Mouse (Mus musculus) liver, embryonic 11.5 days (tissue): ENCODE data around the gene Foxn3. TPM values are rescaled to one million over a fixed set of nuclear protein-coding genes. Genes with fewer than 3 reads are reported as not detected.

Experiments
- ATAC-seq: fragments of 200-750 bp; cut with Nextera tagmentation; replicated peaks from 2 replicates; pipeline ENCODE4 v1.8.0; 2017; ENCODE audit warnings: moderate number of reproducible peaks, mild to moderate bottlenecking, moderate TSS enrichment, moderate library complexity; ENCODE audit not compliant: low FRiP score
- DNase-seq: peaks from one replicate; pipeline ENCODE4 v3.0.0-alpha.2; 2017; ENCODE audit warnings: low spot score
- H3K27ac ChIP-seq: fragments of 300-500 bp; sonication (generic); 2 replicates; pipeline ENCODE4 v1.5.1; 2014; ENCODE audit warnings: mild to moderate bottlenecking, low read depth, low read length, control low read depth
- H3K27me3 ChIP-seq: fragments of 300-500 bp; sonication (generic); replicated peaks from 2 replicates; pipeline ENCODE4 v1.6.1; 2014; ENCODE audit warnings: low read length, mixed read lengths; ENCODE audit not compliant: control insufficient read depth, insufficient read depth
- H3K36me3 ChIP-seq: fragments of 300-500 bp; sonication (generic); 2 replicates; pipeline ENCODE4 v1.6.1; 2014; ENCODE audit warnings: mild to moderate bottlenecking, low read length, moderate library complexity, mixed read lengths; ENCODE audit not compliant: control insufficient read depth, insufficient read depth
- H3K4me1 ChIP-seq: fragments of 300-500 bp; sonication (generic); replicated peaks from 2 replicates; pipeline ENCODE4 v1.6.1; 2014; ENCODE audit warnings: low read length, mixed read lengths; ENCODE audit not compliant: control insufficient read depth, insufficient read depth
- H3K4me2 ChIP-seq: fragments of 300-500 bp; sonication (generic); 2 replicates; pipeline ENCODE4 v1.6.1; 2014; ENCODE audit warnings: mild to moderate bottlenecking, control low read depth, moderate library complexity
- H3K4me3 ChIP-seq: fragments of 300-500 bp; sonication (generic); 2 replicates; pipeline ENCODE4 v1.5.1; 2014; ENCODE audit warnings: low read depth, low read length, control low read depth
- H3K9ac ChIP-seq: fragments of 300-500 bp; sonication (generic); 2 replicates; pipeline ENCODE4 v1.6.1; 2014; ENCODE audit warnings: low read depth, low read length, control low read depth
- H3K9me3 ChIP-seq: fragments of 300-500 bp; sonication (generic); 2 replicates; pipeline ENCODE4 v1.6.1; 2016; ENCODE audit warnings: low read length, inconsistent platforms, mixed read lengths; ENCODE audit not compliant: control insufficient read depth
- WGBS: fragments of 180-500 bp; shearing (Covaris S2); extraction: QIAGEN DNeasy Blood & Tissue Kit; methylation state at CpG from one replicate; pipeline ENCODE4 v1.1.7; 2014; 5-methylcytosine and 5-hydroxymethylcytosine counted together
- polyA plus RNA-seq: library from polyadenylated mRNA; unstranded; fragments of >200 nt; fragmentation: Nextera tagmentation; extraction: Ambion mirVana; gene quantifications from 2 replicates; pipeline ENCODE4 v1.2.1, GENCODE M21; 2014

Foxn3 gene
- polyA plus RNA-seq, 1 experiment from 2014 or later: 52.7 TPM

DNA sequence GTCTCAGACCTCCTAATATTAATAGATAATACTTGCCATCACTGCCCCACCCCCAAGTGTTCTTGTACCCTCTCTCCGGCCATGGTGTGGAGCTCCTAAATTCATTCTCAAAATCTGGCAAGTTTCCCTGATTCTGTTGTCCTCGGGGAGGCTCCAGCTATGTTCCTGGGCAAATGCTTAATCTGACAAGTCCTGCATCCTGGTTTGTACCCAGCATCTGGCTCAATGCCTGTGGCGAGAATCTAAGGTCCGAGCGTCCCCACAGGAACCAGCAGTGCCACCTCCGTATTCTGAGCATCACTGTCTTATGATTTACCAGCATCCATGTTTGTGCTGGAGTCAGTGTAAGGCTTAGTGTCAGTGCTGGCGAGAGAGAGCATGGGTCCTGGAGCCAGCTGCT, 296.9 kb downstream of the Foxn3 start:
- H3K4me1 ChIP-seq: no peaks in the 10 kb centered on the region
- ATAC-seq: no peak
- no peak overlapping the region for H3K4me3 ChIP-seq
- H3K9me3 ChIP-seq: no peaks in the 10 kb centered on the region
- H3K27ac ChIP-seq: no peak overlapping the region
- H3K9ac ChIP-seq: no peak overlapping the region
- H3K36me3 ChIP-seq: no peaks in the 10 kb centered on the region
- WGBS: 89% methylated on average over 7 of the region's 7 CpGs
- no peaks in the 10 kb centered on the region for H3K27me3 ChIP-seq
- DNase-seq: no peak
- H3K4me2 ChIP-seq: no peak overlapping the region

DNA sequence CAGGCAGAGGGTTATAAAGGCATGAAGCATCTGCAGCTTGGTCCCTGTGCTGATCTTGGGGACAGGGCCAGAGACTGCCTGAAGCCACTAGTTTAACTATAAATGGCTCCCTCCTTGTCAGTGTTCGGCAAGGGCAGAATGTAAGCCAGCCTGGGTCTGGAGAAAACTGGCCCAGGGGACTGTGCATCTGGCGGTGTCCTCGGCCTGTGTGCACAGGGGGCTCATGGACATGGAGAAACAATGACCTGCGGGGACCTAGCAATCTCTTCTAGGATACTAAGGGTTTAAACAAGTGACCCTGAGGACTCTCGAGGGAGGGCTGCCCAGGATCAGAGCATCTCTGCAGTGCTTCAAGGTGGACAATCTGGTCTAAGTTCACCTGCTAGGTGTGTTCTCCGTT, 297.6 kb downstream of the Foxn3 start:
- 91% methylated on average over 6 of the region's 6 CpGs for WGBS
- Histone ChIP-seq H3K9me3 (no peaks in the 10 kb centered on the region), H3K36me3 (no peaks in the 10 kb centered on the region), H3K4me1 (no peaks in the 10 kb centered on the region), H3K27me3 (no peaks in the 10 kb centered on the region), H3K9ac (no peak overlapping the region), H3K4me2 (no peak overlapping the region), H3K27ac (no peak overlapping the region), H3K4me3 (no peak overlapping the region)
- DNase-seq: no peak
- no peak for ATAC-seq

DNA sequence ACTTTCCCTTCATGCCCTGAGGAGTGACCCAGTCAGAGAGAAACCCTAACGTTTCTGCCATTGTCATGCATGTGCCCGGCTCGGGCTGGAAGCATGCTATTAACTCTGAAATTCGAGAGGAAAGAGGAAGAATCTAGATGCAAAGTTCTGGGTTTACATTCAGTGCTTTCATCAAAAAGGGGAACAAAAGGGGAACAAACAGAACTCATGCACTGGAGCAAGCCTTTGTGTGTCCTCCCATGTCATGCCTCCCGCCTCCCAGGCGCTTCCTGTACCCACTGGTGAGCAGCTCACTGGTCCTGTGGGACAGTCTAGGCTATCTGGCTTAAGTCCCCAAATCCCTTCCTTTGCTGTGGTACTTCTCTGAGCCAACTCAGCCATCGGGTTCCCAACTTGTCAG, 299.0 kb downstream of the Foxn3 start:
- Histone ChIP-seq H3K27ac (no peak overlapping the region), H3K9ac (no peak overlapping the region), H3K4me2 (no peak overlapping the region), H3K27me3 (no peaks in the 10 kb centered on the region), H3K4me1 (no peaks in the 10 kb centered on the region), H3K9me3 (no peaks in the 10 kb centered on the region), H3K36me3 (no peaks in the 10 kb centered on the region), H3K4me3 (no peak overlapping the region)
- WGBS: 74% methylated on average over 7 of the region's 7 CpGs
- DNase-seq: no peak
- ATAC-seq: no peak

DNA sequence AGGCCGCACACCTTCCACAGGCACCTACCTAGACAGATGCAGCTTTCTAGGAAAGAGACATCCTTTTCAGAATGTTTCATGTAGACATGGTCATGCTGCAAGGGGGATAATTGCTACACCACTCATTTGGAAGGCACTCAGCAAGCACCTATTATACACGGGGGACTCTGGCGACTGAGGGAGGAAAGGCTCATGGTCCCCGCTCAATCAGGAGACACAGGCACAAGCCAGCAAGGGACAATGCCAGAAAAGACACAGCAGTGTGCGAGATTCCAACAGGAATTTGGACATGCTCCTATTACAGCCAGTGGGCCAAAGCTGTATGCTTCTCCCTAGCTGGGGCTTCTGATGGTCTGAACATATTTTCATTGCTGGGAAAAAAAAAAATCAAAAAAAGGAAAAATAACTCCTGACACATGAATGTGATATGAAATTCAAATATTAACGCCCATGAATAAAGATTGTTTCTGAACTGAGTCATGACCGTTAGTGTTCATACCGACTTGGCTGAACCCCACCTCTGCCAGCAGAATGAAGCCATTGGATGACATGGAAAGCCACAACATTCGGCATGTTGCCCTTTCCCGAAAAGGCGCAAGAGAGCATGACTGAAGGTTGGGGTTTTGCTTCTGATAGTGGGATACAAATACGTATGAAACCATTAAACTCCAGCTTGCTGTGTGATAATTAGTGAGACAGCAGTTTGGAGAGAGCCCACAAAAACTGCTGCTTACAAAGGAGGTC, 299.6 kb downstream of the Foxn3 start:
- no peak for ATAC-seq
- Histone ChIP-seq H3K36me3 (no peaks in the 10 kb centered on the region), H3K4me3 (no peak overlapping the region), H3K27me3 (no peaks in the 10 kb centered on the region), H3K4me2 (no peak overlapping the region), H3K27ac (no peak overlapping the region), H3K9ac (no peak overlapping the region), H3K9me3 (no peaks in the 10 kb centered on the region), H3K4me1 (no peaks in the 10 kb centered on the region)
- no peak for DNase-seq
- WGBS: 88% methylated on average over 12 of the region's 12 CpGs

DNA sequence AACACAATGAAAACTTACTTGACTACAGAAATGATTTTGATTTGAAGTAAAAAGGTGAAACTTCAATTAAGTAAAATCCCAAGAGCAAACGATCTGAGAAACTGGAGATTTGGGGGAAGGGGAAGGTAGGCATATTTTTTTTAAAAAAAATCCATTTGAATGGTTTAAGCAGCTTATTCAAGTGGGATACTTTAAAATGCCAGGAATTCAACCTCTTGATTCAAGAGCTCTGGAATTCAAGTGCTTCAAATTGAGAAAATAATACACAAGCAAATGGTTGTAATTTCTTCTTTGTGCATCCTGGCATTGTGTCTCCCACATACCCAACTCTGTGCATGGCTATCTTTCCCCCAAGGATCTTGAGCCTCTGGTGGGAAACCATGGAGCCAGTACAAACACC, 300.5 kb downstream of the Foxn3 start:
- no peaks in the 10 kb centered on the region for H3K36me3 ChIP-seq
- H3K4me3 ChIP-seq: no peak overlapping the region
- H3K4me2 ChIP-seq: no peak overlapping the region
- WGBS: 82% methylated on average over 1 of the region's 1 CpGs
- H3K4me1 ChIP-seq: peaks cover 4% of the 10 kb centered on the region; the same call in 1 of the 2 replicates
- DNase-seq (no peak), ATAC-seq (no peak)
- no peaks in the 10 kb centered on the region for H3K9me3 ChIP-seq
- no peak overlapping the region for H3K27ac ChIP-seq
- H3K9ac ChIP-seq: no peak overlapping the region
- H3K27me3 ChIP-seq: no peaks in the 10 kb centered on the region

DNA sequence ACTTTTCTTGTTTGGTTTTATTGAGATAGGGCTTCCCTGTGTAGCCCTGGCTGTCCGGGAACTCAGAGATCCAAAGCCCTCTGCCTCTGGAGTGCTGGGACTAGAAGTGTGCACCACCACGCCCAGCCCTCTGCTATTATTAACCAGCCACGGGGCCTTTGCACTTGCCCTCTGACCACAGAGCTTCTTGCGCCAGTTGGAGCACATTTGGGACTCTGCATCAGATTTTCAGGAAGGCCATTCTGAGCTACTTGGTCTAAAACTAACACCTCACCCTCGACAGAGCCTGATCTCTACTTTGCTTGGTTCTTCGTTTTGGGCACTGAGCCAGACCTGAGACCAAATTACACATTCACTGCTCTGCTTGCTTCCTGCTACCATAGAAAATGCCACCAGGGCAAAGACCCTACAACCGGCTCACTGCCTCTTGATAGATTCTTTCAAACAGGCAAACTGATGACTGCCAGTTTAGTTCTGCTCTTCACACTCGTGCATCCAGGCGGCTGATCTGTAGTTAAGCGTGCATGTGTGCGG, 301.2 kb downstream of the Foxn3 start:
- Histone ChIP-seq H3K9me3 (no peaks in the 10 kb centered on the region), H3K4me3 (no peak overlapping the region), H3K4me2 (no peak overlapping the region), H3K4me1 (peaks cover 10% of the 10 kb centered on the region), H3K36me3 (no peaks in the 10 kb centered on the region), H3K27me3 (no peaks in the 10 kb centered on the region), H3K27ac (no peak overlapping the region), H3K9ac (no peak overlapping the region)
- ATAC-seq (no peak), DNase-seq (no peak)
- WGBS: 85% methylated on average over 11 of the region's 11 CpGs

DNA sequence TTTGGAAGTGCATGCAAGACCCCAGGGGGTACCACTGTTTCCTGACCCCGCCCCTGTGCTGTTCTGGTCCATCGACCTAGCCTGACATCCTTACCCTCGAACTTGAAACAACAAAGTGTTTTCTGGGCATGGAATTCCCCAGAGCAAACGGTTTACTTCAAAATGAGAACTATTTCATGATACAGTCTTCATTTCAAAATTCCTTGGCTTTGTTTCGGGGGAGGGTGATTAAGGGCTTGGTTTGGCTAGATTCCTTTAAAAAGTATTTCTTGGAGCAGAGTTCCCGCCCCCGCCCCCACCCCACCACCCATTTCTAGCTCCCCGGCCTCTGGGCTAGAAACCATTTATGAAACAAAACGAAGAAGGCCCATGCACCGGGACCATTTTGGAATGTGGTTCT, 303.2 kb downstream of the Foxn3 start:
- no peaks in the 10 kb centered on the region for H3K27me3 ChIP-seq
- no peak overlapping the region for H3K4me2 ChIP-seq
- 81% methylated on average over 10 of the region's 10 CpGs for WGBS
- H3K4me3 ChIP-seq: no peak overlapping the region
- no peaks in the 10 kb centered on the region for H3K9me3 ChIP-seq
- no peak overlapping the region for H3K27ac ChIP-seq
- no peak for DNase-seq
- peaks cover 13% of the 10 kb centered on the region for H3K4me1 ChIP-seq
- H3K9ac ChIP-seq: no peak overlapping the region
- ATAC-seq: no peak
- no peaks in the 10 kb centered on the region for H3K36me3 ChIP-seq

DNA sequence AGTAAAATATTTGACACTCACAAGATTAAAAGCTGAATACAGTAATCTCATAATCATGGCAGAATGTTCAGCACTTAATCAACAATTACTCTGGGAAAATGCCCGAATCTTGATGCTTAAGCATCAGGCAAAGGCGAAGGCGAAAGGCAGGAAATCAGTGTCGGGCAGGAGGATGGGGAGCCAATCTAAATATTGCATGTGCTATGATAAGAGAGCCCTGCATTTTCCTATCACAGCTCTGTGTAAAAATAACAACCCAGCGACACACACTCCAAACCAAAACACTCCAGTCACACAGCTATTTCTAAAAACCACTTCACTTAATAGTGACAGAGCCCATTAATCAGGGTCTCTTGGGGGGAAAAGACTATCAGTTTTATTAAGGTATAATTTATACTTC, 305.8 kb downstream of the Foxn3 start:
- ATAC-seq (no peak), DNase-seq (no peak)
- WGBS: 44% methylated on average over 5 of the region's 5 CpGs
- Histone ChIP-seq H3K27me3 (no peaks in the 10 kb centered on the region), H3K27ac (no peak overlapping the region), H3K4me3 (no peak overlapping the region), H3K4me1 (peaks cover 13% of the 10 kb centered on the region), H3K9me3 (no peaks in the 10 kb centered on the region), H3K9ac (no peak overlapping the region), H3K4me2 (no peak overlapping the region), H3K36me3 (no peaks in the 10 kb centered on the region)

DNA sequence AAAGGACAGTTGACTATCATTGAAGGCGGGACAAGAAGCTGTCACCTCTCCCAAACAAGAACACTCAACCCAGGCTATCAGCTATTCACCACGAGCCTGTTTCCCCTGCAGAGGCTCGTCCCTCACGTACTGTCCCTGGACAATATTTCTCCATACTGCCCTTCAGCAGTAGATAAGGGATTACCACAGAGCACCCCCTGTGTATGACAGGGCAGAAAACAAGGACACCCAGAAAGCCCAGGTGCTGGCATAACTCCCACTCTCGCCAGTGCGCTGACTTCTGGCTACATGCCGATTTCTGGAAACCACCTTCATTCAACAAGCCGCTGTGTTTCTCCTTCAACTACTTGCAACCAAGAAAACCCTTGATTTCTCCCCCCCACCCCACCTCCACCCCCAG, 306.4 kb downstream of the Foxn3 start:
- no peaks in the 10 kb centered on the region for H3K27me3 ChIP-seq
- H3K4me2 ChIP-seq: no peak overlapping the region
- no peak for DNase-seq
- H3K36me3 ChIP-seq: no peaks in the 10 kb centered on the region
- H3K4me3 ChIP-seq: no peak overlapping the region
- H3K9me3 ChIP-seq: no peaks in the 10 kb centered on the region
- H3K27ac ChIP-seq: no peak overlapping the region
- H3K9ac ChIP-seq: no peak overlapping the region
- 64% methylated on average over 8 of the region's 8 CpGs for WGBS
- ATAC-seq: no peak
- peaks cover 13% of the 10 kb centered on the region for H3K4me1 ChIP-seq
